Comparison of ENCODE assay signal across 20 mouse cellular contexts in genomic region chr1:72119981-72120380, GRCm38 (mm10).
A peak's percentile ranks its signal among the peaks of the same experiment; 100 is the strongest.
DNase-seq lines count a peak whose midpoint lies in the region.
"Had no signal": no experiment of that assay in that cellular context is flagged by ENCODE, and none has a peak within 500 bp of the region (broad histone marks: within the 10 kb centered on the region; RNA-seq: fewer than 3 reads in every experiment).

No protein-coding gene starts in this region.

- no peaks in the 10 kb centered on the region for H3K4me1 ChIP-seq in heart, embryonic 10.5 days

- H3K36me3 ChIP-seq in heart, embryonic 10.5 days, result no peaks in the 10 kb centered on the region
- H3K36me3 ChIP-seq: G1E had no signal

- H3K4me3 ChIP-seq in heart, embryonic 10.5 days, result no peak overlapping the region

- H3K27me3 ChIP-seq in heart, embryonic 10.5 days (ENCODE audit: insufficient read depth, poor library complexity, severe bottlenecking), result no peaks in the 10 kb centered on the region
- H3K27me3 ChIP-seq: CH12.LX, Patski had no signal

- no peaks in the 10 kb centered on the region for H3K9me3 ChIP-seq in heart, embryonic 10.5 days
- H3K9me3 ChIP-seq: G1E had no signal

- DNase-seq in heart, embryonic 10.5 days (ENCODE audit: low spot score), result peak; percentile 51
- no peak for DNase-seq in heart, postnatal 25 days (ENCODE audit: low spot score)
- DNase-seq in testis, postnatal 10 days (ENCODE audit: low spot score), result peak; percentile 3
- DNase-seq in testis, postnatal 14 days (ENCODE audit: low spot score), result no peak
- DNase-seq in Muller cell, postnatal 12 days (ENCODE audit: inconsistent ontology term), result peak; percentile 75
- no peak for DNase-seq in right cerebral cortex, adult 18-20 months
- DNase-seq: adrenal gland, adult 2 months; adrenal gland, adult 8-10 months; adrenal gland, postnatal 10 days; adrenal gland, postnatal 14 days; adrenal gland, postnatal 25 days; adrenal gland, postnatal 36 days; B cell, adult 2 months; cerebellum, adult 11 months; cerebellum, adult 11-12 months; cerebellum, adult 18-20 months; cerebellum, adult 2 months had no signal

- intact Hi-C loops in heart, postnatal 25 days (cut with DNase I), result loop anchor here (5.0 kb wide), 2 partner anchors 443 to 833 kb away; no protein-coding TSS in a partner anchor

- WGBS in heart, embryonic 10.5 days, result 62% methylated on average over 4 of the region's 4 CpGs

- H3K27ac ChIP-seq in heart, embryonic 10.5 days, result no peak overlapping the region

Comparison
In these comparisons a context has a peak if more than half of its experiments do, and no peak if none do; other contexts are left out.
1. DNase-seq: peak in heart, embryonic 10.5 days (single experiment), testis, postnatal 10 days (single experiment) and Muller cell, postnatal 12 days (single experiment); none in heart, postnatal 25 days (single experiment), testis, postnatal 14 days (single experiment) and right cerebral cortex, adult 18-20 months (single experiment).